Mouse (Mus musculus) regulatory T cell (primary cell): Measurements from ENCODE around the gene Necab2.

Experiments
- in situ Hi-C: fragments of 300-600 bp; cut with MboI, MseI; formaldehyde crosslinking; loops from one replicate; pipeline ENCODE4 v1.15.1; 2025; ENCODE audit warnings: high pct_unique_total_duplicates

The Necab2 gene

DNA sequence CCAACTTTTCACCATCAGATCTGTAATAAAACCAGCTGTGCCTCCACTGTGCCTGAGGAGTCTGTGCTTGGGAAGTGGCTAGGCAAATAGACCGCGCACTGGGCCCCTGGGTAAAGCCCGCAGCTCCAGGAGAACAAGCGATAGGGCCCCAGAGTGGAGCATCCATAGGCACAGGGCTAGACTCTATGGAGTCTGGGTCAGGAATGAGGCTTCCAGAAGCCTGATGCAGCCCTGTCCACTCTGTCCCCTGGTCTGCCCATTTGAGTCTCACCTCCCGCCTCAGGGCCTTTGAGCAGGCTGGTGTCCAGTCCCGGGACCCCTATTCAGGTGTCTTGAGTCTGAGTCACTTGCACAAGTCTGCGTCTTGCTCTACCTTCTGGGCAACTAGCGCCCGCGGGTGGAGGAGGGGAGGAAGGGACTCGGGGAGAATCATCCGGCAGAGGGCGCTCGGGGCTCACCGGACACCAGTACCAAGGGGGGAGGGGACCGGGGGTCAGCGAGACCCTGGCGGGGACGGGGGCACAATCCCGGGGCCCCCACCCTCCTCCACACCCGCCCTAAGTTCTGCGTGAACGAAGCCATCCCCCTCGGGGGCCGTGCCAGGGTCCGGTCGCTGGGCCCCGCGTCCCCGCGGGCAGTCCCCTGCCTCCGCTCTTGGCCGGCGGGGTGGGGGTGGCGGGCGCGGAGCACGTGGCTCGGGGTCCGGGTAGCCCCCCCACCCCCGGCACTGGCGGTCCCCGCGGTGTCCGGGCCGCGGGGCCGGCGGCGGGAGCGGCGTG lies at the start of gene Necab2:
Gene Necab2 (plus strand): TSS at position 509 of the 779 bp plus-strand sequence.
- in situ Hi-C loops, result loop anchor here (5.0 kb wide), 1 partner anchor 34 kb away; no protein-coding TSS in a partner anchor

DNA sequence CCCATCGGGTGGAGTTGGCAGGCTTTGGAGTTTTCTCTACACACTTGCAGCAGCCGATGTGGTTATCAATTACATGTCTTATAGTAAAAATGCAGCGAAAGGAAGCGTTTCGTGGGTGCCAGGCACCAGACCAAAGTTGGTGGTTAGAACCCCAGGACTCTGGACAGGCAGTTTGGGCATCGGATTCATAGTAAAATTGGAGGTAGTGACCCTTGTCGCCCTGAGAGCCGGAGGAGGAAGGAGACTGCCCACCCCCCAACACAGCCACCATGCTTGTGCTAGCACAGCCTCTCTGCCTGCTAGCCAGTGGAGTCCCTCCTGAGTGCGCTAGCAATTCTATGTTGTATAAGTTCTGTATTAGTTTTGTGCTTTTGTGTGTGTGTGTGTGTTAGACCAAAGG lies 48.0 kb upstream of the Necab2 start:
- in situ Hi-C loops, result no loop called here

DNA sequence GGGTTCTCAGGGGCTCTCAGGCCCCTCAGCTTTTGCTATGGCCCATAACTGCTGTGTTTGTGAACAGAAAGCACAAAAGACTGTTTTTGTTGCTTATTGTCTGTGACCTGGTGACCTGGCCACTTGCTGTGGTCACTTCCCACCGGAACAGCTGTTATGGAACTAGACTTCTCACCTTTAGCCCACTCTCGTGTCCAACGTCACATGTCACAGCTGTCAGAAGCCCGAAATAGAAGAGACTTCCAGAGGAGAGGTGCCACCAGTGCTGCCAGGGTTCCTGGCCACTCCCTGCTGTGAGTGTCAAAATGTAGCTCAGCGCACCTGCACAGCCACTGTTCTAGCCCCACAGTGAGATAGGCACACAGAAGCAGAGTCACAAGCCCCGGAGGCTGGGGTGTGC lies 47.3 kb upstream of the Necab2 start:
- in situ Hi-C loops, result no loop called here

DNA sequence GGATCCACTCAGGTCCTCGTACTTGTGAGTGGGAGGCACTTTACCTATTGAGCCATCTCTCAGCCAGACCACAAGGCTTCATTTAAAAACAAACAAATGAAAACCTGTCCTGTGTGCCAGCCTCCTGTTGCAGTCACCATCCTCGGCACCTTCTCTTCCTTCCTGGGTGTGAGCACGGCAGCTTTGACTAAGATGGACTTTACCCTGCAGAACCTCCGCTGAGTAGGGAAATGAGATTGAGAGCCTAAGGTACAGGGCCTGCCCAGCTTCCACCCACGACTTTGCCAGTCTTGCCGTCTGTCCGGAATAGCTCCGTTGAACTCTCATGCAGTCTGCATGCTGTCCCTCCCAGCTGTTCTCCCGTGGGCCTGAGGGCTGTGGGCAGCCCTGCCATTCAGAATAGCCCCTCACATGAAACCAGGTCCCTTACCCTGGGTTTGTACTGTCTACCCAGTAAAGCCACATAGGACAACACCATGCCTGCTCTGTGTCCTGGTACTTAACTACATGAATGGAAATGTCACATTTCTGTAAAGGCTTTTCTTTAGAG lies 46.3 kb upstream of the Necab2 start:
- in situ Hi-C loops, result no loop called here

DNA sequence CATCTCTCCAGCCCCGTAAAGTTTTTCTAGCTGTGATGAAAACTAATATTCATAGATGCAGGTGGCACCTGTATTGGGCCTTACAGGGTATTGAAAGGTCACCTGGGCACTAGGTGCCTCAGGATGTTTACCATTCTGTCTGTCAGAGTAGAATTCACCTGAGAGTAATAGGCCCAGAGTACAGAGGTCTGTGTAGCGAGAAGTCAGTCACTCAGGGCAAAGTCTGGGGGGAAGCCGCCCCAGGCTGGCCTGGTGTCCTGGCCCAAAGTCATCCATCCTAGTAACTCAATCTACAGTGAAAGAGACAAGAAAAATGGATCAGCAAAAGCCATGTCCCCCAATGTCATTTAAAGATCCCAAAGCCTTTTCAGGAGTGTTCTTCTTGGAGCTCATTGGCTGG lies 45.6 kb upstream of the Necab2 start:
- in situ Hi-C loops, result no loop called here

DNA sequence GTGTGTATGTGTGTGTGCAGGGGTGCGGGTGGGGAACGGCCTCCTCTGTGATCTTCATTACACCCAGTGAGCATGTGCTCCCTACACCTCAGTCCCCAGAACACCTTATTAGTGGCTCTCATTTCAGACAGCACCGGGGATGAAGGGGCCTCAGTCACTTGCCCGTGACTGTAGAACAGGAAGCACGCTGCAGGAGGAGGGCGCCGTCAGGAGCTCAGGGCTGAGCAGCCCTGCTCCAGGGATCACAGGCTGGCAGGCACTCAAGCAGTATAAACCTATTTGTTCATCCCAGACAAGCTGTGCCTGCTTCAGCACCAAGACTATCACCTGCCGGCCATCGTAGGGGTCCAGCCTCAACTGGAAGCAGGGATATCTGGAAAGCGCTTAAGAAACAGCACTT lies 42.6 kb upstream of the Necab2 start:
- in situ Hi-C loops, result no loop called here

DNA sequence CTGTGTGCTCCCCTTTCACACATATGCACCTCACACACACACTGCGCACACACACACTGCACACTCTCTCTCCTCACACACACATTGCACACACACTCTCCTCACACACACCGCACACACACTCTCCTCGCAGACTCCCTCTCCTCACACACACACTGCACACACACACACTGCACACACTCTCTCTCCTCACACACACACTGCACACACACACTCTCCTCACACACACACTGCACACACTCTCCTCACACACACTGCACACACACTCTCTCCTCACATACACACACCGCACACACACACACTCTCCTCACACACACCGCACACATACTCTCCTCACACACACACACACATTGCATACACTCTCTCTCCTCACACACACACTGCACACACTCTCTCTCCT lies 41.9 kb upstream of the Necab2 start:
- in situ Hi-C loops, result no loop called here

DNA sequence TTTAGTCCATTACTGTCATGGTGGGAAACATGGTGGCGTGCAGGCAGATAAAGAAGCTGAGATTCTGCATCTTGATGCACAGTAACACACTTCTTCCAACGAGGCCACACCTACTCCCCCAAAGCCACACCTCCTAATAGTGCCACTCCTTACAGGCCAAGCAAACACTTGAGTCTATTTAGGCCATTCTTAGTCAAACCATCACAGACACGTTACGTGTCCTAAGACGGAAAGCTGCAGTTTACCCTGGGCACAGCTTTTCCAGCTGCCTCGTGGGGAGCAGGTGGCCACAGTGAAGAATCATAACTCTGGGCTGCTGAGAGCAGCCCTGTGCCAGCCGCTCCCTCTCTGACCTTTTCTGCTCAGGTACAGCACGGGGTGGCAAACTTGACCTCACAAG lies 38.2 kb upstream of the Necab2 start:
- in situ Hi-C loops, result no loop called here

DNA sequence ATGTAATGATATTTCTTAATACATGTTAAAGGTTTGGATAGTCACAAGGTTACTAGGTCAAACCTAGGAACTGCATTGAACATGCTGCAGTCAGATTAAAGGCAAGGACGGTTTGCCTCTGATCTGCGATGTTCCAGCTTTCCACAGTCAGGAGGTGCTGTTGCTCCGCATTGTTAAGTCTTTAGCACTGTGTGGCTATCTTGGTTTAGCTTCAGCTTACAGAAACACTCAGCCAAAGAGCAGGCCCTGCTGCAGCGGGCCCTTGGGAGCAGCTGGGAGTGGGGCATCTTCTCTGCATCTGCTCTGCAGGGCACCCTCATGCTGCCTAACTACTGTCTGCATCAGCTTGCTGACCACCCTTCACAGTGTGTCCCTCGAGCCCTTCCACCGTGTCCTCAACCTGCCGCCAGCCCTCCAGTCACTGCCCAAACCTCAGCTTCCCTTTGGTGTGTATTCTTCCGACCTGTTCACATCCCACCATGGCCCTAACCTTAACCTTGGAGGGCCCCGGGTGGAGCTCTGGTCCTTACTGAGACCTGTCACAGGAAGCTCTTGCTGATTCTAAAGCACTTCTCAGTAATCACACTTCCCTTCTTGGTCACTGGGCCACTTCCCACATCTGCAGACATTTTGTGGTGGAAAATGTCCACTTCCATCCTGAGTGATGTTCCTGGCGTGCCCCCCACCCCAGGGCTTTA lies 34.3 kb upstream of the Necab2 start:
- in situ Hi-C loops, result loop anchor here (5.0 to 10.0 kb wide), 3 partner anchors 35 to 193 kb away; partner anchors contain the start of genes Necab2 and Taf1c

DNA sequence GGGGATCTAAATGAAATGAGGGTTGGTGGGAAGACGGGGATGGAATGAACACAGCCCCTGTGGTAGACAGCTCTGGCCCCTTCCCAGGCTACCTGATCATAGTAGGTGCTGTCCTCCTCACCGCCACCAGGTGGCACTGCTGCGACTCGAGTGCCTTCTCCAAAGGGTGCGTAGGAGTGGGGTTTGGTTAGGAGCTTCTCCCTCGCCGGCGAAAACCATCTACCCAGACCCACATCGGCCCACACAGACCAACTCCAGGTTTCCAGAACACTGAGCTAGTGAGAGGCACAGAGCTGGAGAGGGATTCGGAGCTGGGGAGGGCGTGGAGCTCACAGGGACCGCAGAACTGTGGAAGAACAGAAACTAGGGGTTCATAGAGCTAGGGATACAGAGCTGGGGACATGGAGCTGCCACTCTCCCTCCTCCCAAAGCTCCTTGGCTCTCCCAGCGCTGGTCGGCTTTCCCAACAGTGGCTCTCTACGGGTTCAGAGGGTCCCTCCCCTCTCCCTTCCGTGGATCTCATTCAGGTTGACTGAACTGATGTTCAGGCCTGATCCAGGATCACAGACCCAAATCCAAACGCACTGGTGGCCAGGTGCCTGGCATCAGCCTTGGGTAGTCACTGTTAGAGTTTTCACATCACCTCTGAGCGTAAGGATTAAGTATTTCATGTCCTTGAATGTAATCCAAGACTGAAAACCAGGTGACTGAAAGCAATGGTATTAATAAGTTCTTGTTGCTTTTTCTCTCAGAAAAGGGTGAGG lies 33.6 kb upstream of the Necab2 start:
- in situ Hi-C loops, result loop anchor here (5.0 to 10.0 kb wide), 3 partner anchors 34 to 192 kb away; partner anchors contain the start of genes Necab2 and Taf1c

DNA sequence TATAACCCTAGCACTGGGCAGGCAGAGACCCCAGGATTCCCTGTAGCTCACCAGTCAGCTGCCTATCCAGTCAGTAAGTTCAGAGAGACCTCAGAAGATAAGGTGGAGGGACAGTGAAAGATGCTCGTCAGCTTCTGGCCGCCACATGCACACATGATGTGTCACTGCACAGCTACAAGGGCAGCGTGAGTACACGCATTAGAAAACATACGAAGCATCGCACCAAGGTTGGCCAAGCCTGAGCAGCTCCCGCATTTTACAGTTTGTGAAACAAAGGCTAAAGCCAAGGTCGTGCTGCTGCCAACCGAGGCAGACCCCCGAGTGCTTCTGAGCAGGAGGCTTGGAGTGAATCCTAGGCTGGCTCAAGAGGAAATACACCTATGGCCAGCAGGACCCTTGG lies 32.9 kb upstream of the Necab2 start:
- in situ Hi-C loops, result loop anchor here (5.0 to 10.0 kb wide), 3 partner anchors 34 to 191 kb away; partner anchors contain the start of genes Necab2 and Taf1c

DNA sequence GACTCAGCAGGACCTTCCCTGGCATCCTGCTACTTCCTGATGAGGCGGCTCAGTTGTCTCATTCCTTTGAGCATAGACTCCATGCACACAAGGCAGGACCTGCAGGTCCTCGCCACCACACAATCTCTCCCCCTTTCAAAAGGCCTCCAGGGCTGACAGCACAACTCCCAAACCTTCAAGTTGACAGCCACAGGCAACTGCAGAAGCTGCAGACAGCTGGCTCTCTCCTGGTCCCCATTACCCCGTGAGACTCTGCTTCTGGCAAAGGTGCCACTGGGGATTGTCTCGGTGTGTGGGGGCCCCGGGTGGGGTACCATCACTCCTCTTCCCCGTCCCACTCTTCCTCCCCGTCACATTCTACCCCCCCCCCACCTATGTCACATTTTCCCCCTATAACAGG lies 26.2 kb upstream of the Necab2 start:
- in situ Hi-C loops, result no loop called here

DNA sequence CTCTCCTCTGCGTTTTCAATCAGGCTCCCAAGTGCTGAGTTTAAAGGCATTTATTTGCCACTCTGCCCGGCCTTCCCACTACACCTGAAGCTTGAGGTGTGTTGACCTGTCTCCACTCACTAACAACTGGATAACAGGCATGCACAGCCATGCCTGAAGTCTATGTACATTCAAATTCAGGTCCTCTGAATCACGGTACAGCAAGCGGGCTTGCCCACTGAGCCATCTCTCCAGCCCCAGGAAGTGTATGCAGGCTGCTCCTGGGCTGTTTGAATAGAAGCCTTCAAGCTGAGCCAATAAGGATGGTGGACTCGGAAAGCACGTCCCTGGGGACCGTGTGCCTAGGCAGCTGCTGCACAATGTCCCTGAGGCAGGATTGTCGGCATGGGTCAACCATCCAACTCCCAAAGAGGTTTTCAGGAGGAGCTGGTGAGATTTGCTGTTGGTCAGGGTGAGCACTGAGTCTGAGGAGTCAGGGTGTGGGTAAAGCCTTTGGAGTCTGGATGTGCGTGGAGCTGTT lies 24.9 kb upstream of the Necab2 start:
- in situ Hi-C loops, result no loop called here

DNA sequence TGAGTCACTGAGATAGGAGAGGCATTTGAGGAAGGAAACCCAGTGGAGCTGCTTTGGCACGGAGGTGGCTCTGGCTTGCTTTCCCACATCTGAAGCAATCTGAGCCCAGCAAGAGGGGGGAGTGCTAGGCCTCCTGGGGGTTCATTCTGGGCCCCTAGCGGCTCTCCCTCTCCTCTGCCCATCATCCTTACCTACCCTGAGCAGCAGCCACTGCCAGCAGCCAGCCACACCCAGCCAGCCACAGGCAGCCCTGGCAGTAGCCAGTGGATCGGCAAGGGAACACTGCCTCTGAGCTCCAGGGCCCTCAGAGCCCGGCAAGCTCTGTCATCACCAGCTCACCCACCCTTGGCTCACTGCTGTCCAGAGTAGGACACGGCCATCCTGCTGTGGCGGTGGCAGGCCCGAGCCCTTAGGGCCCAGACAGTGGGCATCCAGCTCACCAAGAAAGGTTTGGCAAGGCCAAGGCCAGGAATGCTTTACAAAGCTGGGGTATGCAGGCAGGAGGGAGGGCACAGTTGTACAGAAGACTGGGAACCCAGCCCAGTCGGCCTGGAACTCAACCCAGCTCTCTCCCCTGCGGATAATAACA lies 24.3 kb upstream of the Necab2 start:
- in situ Hi-C loops, result no loop called here

DNA sequence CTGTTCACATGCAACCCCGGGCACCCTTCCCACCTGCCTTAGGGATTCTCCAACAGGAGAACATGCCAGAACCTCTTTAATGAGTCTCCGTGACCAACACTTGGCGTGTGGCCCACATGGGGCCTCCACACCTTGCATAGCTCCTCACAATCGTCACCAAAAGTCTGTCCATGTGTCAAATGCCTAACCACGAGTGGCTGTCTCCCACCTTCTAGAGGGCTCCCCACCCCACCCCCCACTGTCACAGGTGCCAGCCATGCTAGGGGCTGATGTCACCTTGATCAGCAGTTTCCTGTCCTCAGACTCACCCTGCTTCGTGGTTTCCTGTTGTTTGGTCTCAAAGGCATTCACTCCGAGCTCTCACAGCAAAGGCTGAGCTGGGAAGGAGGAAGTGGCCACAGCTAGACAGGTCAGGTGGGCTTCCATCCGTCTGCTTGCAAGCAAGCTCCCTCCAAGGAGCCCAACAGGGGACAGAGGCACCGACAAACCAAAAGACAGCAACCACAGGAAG lies 22.8 kb upstream of the Necab2 start:
- in situ Hi-C loops, result no loop called here

DNA sequence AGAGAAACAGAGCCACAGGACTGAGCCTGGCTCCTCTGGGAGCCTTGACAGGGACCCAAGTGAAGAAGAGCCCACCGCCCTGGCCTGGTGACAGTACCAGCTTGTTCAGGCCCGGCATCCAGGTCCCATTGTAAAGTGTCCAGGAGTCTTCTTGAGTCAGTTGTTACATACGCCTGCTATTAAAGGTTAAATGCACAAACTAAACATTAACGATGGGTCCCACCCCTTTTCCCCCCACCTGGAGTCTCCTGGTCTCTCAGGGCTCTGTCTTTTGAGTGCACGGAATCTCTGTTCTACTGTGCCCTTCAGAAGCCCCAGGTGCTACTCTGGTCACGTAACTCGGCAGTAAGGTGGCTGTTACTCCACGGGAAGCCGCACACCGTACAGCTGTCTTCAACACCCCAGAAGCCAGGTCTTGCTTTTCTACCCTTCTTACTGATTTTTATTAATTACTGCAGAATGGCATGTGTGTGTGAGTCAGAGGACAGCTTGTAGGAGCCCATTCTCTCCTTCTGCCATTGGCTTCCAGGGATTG lies 22.3 kb upstream of the Necab2 start:
- in situ Hi-C loops, result no loop called here

DNA sequence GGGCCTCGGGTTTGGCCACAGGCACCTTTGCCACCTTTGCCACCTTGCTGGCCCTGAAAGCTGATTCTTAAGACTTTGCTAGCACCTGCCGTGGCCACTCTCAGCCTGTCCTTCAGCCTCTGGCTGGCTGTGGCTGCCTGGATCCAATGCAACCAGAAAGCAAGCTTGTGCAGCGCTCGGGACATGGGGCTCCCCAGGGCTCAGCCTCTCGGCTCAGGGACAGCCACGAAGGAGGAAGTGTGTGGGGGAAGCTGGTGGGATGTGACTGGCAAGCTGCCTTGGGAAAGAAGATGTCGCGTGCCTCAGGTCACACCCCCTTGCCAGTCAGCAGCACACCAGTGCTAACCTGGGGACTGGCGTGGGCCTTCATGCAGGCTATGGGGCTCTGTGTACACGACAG lies 21.8 kb upstream of the Necab2 start:
- in situ Hi-C loops, result loop anchor here (5.0 kb wide), 1 partner anchor 488 kb away; the partner anchor contains the start of genes Gm20388 and Usp10

DNA sequence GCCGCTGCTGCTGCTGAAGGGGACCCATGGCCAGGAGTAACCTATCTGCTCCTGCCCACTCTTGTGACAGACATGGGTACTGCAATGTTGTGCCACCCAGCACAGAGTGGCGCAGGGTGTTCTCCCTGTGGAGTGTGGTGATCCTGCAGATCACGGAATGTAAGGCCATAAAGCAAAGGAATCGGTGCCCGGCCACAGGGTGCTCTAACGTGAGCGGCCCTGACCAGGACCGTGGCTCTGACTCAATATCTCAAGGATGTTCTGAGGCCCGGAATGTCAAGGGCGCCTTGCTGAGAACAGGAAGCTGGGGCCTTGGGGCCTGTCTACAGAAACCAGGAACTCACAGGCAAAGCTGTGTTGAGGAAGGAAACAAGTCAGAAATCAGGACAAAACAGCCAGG lies 21.0 kb upstream of the Necab2 start:
- in situ Hi-C loops, result loop anchor here (5.0 kb wide), 1 partner anchor 487 kb away; the partner anchor contains the start of genes Gm20388 and Usp10

DNA sequence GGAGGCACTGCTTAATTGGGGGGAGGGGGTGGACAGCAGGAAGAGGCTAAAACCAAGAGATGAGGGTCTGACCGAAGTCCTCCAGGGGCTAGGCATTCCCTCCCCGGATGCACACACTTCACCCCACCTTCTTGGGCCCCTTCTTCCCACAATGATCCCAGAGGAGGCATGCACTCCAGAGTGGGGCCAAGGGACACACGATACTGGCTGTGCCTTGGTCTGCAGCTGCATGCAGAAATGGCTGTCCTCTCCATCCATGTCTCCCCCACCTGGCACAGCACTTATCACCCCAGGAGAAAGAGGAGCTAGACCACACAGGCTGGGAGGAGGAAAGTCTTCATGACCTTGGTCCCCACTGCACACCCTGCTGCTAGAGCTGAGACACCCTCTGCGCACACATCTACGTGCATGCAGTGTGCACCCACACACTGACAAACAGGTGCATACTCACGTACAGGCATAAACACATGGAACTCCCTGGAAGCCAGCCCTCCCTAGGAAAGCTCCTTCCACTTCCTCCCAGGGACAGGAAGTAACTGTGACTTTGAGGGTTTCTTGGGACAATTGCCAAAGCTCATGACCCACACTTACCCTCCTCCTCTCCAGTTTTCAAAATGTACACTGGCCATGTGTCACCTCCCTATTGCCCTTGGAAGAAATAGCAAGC lies 20.3 kb upstream of the Necab2 start:
- in situ Hi-C loops, result loop anchor here (5.0 kb wide), 1 partner anchor 486 kb away; the partner anchor contains the start of genes Gm20388 and Usp10
